Mouse (Mus musculus): ENCODE results near the gene Epha3.

Epha3 gene

GRCm38 (mm10) chr16:63500975-63501393 is 363.0 kb downstream of the Epha3 start:
- DNase-seq (ENCODE audit: low spot score in 2 of 2) = no peak

Measured in heart, adult 9 months (tissue).